Mouse (Mus musculus) neural tube, embryonic 10.5 days (tissue): ENCODE measurements around the gene Snx33.
A peak's percentile ranks its signal among the peaks of the same experiment; 100 is the strongest.

Source experiments
- DNase-seq: peaks from one replicate; pipeline ENCODE4 v3.0.0-alpha.2; 2017; ENCODE audit warnings: low spot score; ENCODE audit errors: extremely low spot score

Snx33 gene

DNA sequence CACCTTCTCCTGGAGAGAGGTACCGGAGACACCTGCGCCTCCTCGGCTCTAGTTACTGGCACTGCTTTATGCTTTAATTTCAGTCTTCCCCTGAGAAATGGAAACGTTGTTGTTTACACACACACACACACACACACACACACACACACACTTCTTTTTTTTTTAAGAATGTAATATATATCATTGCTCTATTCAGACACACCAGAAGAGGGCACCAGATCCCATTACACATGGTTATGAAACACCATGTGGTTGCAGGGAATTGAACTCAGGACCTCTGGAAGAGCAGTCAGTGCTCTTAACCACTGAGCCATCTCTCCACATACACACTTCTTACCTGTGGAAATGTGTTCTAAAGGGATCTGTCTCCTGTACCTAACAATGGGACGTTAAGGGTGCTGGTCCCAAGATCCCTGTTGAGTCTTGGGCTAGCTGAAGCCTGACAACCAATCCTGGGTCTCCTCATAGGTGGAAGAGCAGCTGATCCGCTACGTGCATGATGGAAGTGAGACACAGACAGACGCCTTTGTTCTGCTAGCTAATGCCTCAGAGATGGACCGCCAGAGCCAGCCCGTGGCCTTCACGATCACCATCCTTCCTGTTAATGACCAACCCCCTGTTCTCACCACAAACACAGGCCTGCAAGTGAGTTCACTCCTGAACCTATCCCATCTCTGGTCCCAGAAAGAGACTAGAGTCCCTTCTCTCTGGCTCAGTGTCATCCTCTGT, 37.5 kb downstream of the Snx33 start:
- no peak for DNase-seq

DNA sequence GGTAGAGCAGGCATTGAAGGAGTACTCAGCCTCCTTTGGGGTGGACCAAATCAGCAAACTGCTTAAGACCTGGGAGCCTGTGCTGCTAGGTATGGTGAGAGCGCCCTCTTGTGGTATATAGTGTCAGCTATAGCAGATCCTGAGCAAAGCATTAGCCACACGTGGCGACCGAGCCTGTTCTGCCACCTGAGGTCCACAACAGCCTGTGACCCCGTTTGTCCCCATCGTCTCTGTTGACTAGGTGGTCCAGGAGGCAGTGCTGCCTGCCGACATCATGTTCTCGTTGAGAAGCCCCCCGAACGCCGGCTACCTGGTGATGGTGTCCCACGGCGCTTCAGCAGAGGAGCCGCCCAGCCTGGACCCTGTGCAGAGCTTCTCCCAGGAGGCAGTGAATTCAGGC, 38.4 kb downstream of the Snx33 start:
- peak; percentile 70 for DNase-seq

GRCm38 (mm10) chr9:56887581-56887980, 40.6 kb downstream of the Snx33 start:
- DNase-seq, result no peak

GRCm38 (mm10) chr9:56886601-56887000, 41.6 kb downstream of the Snx33 start:
- DNase-seq, result no peak

DNA sequence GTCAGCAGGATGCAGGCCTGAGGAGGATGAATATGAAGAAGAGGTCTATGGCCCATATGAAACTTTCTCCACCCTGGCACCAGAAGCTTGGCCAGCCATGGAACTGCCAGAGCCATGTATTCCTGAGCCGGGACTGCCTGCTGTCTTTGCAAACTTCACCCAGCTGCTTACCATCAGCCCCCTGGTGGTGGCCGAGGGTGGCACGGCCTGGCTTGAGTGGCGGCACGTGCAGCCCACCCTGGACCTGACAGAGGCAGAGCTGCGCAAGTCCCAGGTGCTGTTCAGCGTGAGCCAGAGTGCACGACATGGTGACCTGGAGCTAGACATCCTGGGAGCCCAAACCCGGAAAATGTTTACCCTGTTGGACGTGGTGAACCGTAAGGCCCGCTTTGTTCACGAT, 42.1 kb downstream of the Snx33 start:
- DNase-seq, result peak; percentile 56

DNA sequence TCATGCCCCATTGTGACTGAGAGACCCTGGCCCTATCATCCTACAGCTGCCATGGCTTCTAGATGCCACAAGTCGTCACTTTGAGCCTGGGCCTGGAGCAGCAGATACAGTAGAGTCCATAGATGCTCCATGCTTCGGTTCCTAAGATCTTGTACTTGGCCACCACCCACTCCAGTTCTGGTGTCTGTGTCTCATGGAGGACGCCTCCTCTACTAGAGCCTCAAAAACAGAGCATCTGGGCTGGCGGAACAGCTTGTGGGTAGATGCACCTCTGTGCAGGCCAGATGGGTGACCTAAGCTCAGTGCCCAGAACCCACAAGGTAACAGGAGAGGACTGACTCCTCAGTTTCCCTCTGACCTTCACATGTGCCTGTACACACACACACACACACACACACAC, 43.8 kb downstream of the Snx33 start:
- DNase-seq, result no peak

- DNase-seq, result no peak
These were observed 44.7 kb downstream of the Snx33 start for GRCm38 (mm10) chr9:56883470-56883869.

DNA sequence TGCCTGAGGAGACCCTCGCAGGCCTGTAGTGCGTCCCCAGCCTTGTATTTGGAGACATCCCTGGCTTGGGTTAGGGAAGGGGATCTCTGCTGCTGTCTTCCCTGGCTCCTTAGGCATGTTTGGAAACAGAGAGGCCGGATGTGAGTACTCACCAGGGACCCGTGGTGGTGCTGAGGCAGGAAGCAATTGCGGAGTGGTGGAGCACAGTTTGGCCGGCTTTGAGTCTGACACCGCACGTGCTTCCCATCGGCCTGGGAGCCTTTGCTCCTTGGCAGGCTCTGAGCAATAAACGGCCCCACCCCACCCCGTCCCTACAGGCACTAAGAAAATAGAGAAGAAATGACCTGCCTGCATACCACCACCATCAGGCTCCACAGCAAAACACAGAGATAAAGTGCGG, 45.4 kb downstream of the Snx33 start:
- DNase-seq, result no peak

DNA sequence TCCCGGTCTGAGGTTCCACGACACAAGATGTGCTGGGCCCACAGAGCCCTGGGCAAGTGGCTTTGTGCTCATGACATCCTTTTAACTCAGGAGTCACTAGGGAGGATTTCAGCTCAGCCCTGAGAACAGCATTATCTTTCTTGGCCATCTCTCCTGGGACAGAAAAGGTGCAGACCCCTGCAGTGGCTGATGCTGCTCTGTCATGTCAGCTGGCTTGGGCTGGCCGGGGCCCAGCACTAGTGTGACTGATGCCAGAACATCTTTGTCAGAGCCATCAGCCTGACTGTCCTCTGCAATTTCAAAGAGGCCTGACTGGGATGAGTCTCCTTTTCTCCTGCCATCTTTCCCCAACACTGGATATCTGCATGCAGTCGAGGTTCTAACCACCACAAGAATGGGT, 45.9 kb downstream of the Snx33 start:
- no peak for DNase-seq

GRCm38 (mm10) chr9:56881539-56882082, 46.6 kb downstream of the Snx33 start:
- no peak for DNase-seq

DNA sequence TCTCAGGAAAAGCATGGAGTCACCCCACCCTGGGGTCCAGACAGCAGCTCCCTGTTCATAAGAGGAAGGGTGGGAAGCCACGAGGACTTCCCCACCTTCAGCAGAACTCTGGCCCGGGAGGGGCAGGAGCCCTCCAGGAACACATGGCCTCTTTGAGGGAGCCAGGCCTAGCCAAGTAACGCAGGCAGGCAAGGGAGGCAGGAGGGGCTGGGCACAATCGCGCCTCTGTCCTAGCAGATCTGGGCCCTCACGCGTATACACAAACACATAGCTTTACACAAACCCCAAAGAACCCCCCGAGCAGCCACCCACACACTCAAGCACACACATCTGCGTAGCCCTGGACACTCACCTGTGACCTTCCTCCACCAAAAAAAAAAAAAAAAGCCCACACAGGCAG, 47.4 kb downstream of the Snx33 start:
- no peak for DNase-seq

DNA sequence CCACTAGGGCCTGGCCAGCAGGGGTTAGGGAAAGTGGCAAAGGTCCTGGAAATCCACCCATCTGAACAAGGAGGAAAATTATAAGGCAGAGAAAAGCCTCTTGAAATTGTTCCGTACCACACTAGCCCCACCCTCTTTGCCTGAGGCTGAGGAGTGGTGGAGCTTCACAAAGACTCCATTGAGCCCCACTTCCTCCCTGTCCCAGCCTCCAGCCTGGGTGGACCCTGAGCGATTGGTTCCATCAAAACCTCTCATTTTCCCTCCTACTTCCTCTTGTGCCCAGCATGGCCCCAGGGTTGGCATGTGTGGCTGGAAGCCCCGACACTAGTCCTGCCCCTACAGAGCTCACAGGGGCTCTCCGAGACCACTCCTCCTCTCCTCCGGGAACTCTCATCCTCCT, 50.9 kb downstream of the Snx33 start:
- no peak for DNase-seq

GRCm38 (mm10) chr9:56876784-56877183, 51.4 kb downstream of the Snx33 start:
- no peak for DNase-seq

- no peak for DNase-seq
These were observed 55.1 kb downstream of the Snx33 start for GRCm38 (mm10) chr9:56873097-56873496.

DNA sequence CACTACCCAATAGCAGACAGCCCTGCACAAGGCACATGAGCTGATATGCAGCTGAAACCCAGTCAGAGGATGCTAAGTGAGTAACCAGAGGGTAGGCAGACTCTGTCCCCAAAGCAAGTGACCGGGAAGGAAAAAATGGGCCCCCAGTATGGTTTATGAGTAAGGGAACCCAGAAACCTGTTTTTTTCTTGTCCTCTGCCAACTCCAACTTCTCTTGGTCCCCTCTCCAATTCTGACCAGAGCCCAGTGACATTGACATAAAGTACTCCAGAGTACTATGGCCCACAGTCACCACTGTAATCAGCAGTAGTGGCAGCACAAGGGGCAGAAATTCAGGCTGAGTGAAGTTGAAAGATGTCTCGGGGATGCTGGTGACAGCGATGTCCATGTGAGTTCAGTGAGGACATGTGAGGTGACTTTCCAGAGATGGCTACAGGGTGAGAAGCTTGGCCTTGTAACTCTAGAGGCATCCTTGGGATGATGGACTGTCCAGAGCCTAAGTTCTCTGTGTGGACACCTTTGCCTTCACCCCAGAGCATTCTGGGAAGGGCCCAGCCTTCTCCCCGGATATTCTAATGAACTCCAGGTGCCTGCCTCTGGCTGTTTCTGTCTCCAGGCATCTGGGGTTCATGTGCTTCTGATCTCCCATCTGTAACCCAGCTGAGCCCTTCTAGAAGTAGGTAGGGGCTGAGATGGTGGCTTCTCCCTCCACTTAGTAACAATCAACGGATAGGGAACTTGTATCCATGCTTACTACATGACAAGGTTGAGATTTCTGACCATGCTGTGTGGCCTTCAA, 55.9 kb downstream of the Snx33 start:
- no peak for DNase-seq

DNA sequence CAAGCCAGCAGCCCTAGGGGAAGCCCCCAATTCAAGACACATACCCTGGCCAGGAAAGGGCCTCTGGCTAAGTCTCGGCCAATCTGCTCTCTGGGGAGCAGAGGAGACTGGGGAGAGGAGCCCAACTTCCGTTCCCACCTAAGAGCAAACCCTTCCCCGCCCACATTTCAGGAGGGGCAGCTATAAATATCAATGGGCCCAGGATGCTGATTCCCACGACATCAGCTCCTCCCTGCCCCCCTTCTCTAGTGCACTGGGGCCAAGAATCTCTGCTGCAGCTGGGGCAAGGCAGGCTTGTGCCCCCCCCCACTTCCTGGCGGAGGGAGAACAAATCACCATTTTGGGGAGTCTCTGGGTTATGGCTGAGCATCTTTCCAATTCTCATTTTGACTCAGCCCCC, 57.0 kb downstream of the Snx33 start:
- no peak for DNase-seq

DNA sequence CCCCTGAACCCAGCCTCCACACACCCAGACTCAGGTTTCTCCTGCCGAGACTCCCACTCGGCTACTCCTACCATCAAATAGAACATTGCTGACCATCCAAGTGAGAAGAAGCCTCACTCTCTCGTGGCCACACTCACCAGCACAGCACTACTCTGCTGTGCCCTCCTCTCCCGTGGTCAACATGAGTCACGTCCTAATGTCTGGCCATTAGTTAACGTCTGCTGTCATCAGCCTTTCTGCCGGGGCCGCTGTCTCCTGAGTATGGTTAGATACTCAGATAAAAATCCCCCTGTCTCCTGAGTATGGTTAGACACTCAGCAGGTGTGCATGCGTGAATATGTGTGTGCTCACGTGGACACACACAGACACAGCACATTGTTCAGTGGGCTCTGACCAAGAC, 57.4 kb downstream of the Snx33 start:
- no peak for DNase-seq

DNA sequence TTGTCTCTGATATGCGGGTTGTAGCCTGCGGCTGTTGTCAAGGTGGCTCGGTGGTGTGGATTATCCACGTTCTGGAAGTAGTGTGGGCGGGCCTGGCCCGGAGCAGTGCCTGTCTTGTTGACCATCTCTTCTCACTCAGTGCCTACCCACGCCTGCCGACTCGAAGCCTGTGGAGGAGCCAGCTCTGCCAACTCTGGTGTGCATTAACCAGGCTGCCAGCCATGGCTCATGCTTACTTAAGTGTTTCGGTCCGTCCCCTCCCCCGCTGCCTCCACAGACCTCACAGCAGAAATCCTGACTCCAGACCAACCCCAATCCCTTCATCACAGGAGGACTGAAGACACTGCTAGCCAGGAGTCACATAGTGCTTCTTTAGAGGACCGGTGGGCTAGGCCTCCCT, 58.6 kb downstream of the Snx33 start:
- DNase-seq, result no peak

- DNase-seq, result no peak
These were observed 59.9 kb downstream of the Snx33 start for GRCm38 (mm10) chr9:56868292-56868691.
